Mouse (Mus musculus): ENCODE measurements at regions not wholly inside any gene's neighbourhood (a gene's known extent, or its start where the extent isn't known, plus 50 kb on each side); places are given as distances from the start of the nearest gene placed in this dataset.

GRCm38 (mm10) chr14:76188105-76188645, 77.5 kb downstream of the Nufip1 start:
- H3K36me3 ChIP-seq (ENCODE audit: control insufficient read depth, insufficient read depth, low read length): no peaks in the 10 kb centered on the region
- no peak for DNase-seq (ENCODE audit: extremely low read depth, low read depth, low spot score)
- no peak overlapping the region for H3K9ac ChIP-seq (ENCODE audit: low read depth, low read length)
- no peak overlapping the region for H3K4me3 ChIP-seq (ENCODE audit: insufficient read depth, low read depth, low read length)
- TF ChIP-seq POLR2A (IDR thresholded peaks at IDR 0.05; ENCODE audit: extremely low read depth, insufficient read depth, low read length) (no peak), CTCF (IDR thresholded peaks at IDR 0.05; ENCODE audit: low read depth, low read length) (no peak)
- no peaks in the 10 kb centered on the region for H3K4me1 ChIP-seq (ENCODE audit: control insufficient read depth, insufficient read depth, low read length)
- whole genome bisulfite sequencing: 85% methylated on average over 6 of the region's 6 CpGs
- no peak overlapping the region for H3K27ac ChIP-seq (replicated peaks; ENCODE audit: insufficient read depth, low read depth, low read length)
- no peaks in the 10 kb centered on the region for H3K79me2 ChIP-seq (ENCODE audit: control insufficient read depth, insufficient read depth, low read length)
- no peaks in the 10 kb centered on the region for H3K27me3 ChIP-seq (ENCODE audit: control insufficient read depth, insufficient read depth, low read length)

- no peaks in the 10 kb centered on the region for H3K27me3 ChIP-seq (ENCODE audit: control insufficient read depth, insufficient read depth, low read length)
- no peak overlapping the region for H3K27ac ChIP-seq (replicated peaks; ENCODE audit: insufficient read depth, low read depth, low read length)
- H3K79me2 ChIP-seq (ENCODE audit: control insufficient read depth, insufficient read depth, low read length): no peaks in the 10 kb centered on the region
- TF ChIP-seq CTCF (IDR thresholded peaks at IDR 0.05; ENCODE audit: low read depth, low read length) (no peak), POLR2A (IDR thresholded peaks at IDR 0.05; ENCODE audit: extremely low read depth, insufficient read depth, low read length) (no peak)
- no peaks in the 10 kb centered on the region for H3K4me1 ChIP-seq (ENCODE audit: control insufficient read depth, insufficient read depth, low read length)
- WGBS: 77% methylated on average over 10 of the region's 10 CpGs
- no peak overlapping the region for H3K9ac ChIP-seq (ENCODE audit: low read depth, low read length)
- H3K4me3 ChIP-seq (ENCODE audit: insufficient read depth, low read depth, low read length): no peak overlapping the region
- H3K36me3 ChIP-seq (ENCODE audit: control insufficient read depth, insufficient read depth, low read length): no peaks in the 10 kb centered on the region
- DNase-seq (ENCODE audit: extremely low read depth, low read depth, low spot score): peak; percentile 18
Measured at GRCm38 (mm10) chr14:76195324-76195723, 84.6 kb downstream of the Nufip1 start.

- no peak overlapping the region for H3K4me3 ChIP-seq (ENCODE audit: insufficient read depth, low read depth, low read length)
- H3K79me2 ChIP-seq (ENCODE audit: control insufficient read depth, insufficient read depth, low read length): no peaks in the 10 kb centered on the region
- WGBS: 61% methylated on average over 2 of the region's 2 CpGs
- no peak overlapping the region for H3K27ac ChIP-seq (replicated peaks; ENCODE audit: insufficient read depth, low read depth, low read length)
- H3K9ac ChIP-seq (ENCODE audit: low read depth, low read length): no peak overlapping the region
- H3K27me3 ChIP-seq (ENCODE audit: control insufficient read depth, insufficient read depth, low read length): no peaks in the 10 kb centered on the region
- no peaks in the 10 kb centered on the region for H3K4me1 ChIP-seq (ENCODE audit: control insufficient read depth, insufficient read depth, low read length)
- TF ChIP-seq POLR2A (IDR thresholded peaks at IDR 0.05; ENCODE audit: extremely low read depth, insufficient read depth, low read length) (no peak), CTCF (IDR thresholded peaks at IDR 0.05; ENCODE audit: low read depth, low read length) (no peak)
- H3K36me3 ChIP-seq (ENCODE audit: control insufficient read depth, insufficient read depth, low read length): no peaks in the 10 kb centered on the region
- no peak for DNase-seq (ENCODE audit: extremely low read depth, low read depth, low spot score)
Measured at GRCm38 (mm10) chr14:76197357-76197756, 86.7 kb downstream of the Nufip1 start.

DNA sequence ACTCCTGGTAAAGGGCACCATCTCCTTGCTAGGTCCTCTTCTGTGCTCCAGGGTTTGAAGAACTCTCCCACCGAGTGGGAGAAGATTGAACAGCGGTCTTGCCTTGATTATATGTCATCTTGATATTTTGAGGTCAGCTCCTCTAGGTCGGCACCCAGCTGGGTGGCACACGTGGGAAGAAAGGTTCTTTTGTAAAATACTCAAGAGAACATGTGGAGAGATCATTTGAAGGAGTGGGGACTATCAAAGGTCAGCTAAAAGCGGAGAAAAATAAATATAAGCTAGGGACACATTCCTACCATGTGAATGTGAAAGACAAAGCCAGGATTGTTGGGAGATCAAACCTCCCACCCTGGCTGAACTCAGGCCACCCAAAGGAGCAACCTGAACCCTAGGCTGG, 87.7 kb downstream of the Nufip1 start:
- 72% methylated on average over 5 of the region's 5 CpGs for WGBS
- no peak for TF ChIP-seq CTCF (IDR thresholded peaks at IDR 0.05; ENCODE audit: low read depth, low read length)
- no peak for TF ChIP-seq POLR2A (IDR thresholded peaks at IDR 0.05; ENCODE audit: extremely low read depth, insufficient read depth, low read length)
- H3K4me3 ChIP-seq (ENCODE audit: insufficient read depth, low read depth, low read length): no peak overlapping the region
- H3K27me3 ChIP-seq (ENCODE audit: control insufficient read depth, insufficient read depth, low read length): no peaks in the 10 kb centered on the region
- no peak overlapping the region for H3K27ac ChIP-seq (replicated peaks; ENCODE audit: insufficient read depth, low read depth, low read length)
- H3K36me3 ChIP-seq (ENCODE audit: control insufficient read depth, insufficient read depth, low read length): no peaks in the 10 kb centered on the region
- no peak for DNase-seq (ENCODE audit: extremely low read depth, low read depth, low spot score)
- no peak overlapping the region for H3K9ac ChIP-seq (ENCODE audit: low read depth, low read length)
- no peaks in the 10 kb centered on the region for H3K4me1 ChIP-seq (ENCODE audit: control insufficient read depth, insufficient read depth, low read length)
- no peaks in the 10 kb centered on the region for H3K79me2 ChIP-seq (ENCODE audit: control insufficient read depth, insufficient read depth, low read length)

GRCm38 (mm10) chr14:76202595-76202994, 91.9 kb downstream of the Nufip1 start:
- Histone ChIP-seq H3K27ac (replicated peaks; ENCODE audit: insufficient read depth, low read depth, low read length) (no peak overlapping the region), H3K79me2 (ENCODE audit: control insufficient read depth, insufficient read depth, low read length) (no peaks in the 10 kb centered on the region), H3K4me3 (ENCODE audit: insufficient read depth, low read depth, low read length) (no peak overlapping the region), H3K36me3 (ENCODE audit: control insufficient read depth, insufficient read depth, low read length) (no peaks in the 10 kb centered on the region), H3K9ac (ENCODE audit: low read depth, low read length) (no peak overlapping the region), H3K27me3 (ENCODE audit: control insufficient read depth, insufficient read depth, low read length) (no peaks in the 10 kb centered on the region), H3K4me1 (ENCODE audit: control insufficient read depth, insufficient read depth, low read length) (no peaks in the 10 kb centered on the region)
- no peak for TF ChIP-seq POLR2A (IDR thresholded peaks at IDR 0.05; ENCODE audit: extremely low read depth, insufficient read depth, low read length)
- TF ChIP-seq CTCF (IDR thresholded peaks at IDR 0.05; ENCODE audit: low read depth, low read length): no peak
- no peak for DNase-seq (ENCODE audit: extremely low read depth, low read depth, low spot score)
- WGBS: 87% methylated on average over 4 of the region's 4 CpGs

- Histone ChIP-seq H3K9ac (ENCODE audit: low read depth, low read length) (no peak overlapping the region), H3K79me2 (ENCODE audit: control insufficient read depth, insufficient read depth, low read length) (no peaks in the 10 kb centered on the region), H3K36me3 (ENCODE audit: control insufficient read depth, insufficient read depth, low read length) (no peaks in the 10 kb centered on the region), H3K4me1 (ENCODE audit: control insufficient read depth, insufficient read depth, low read length) (no peaks in the 10 kb centered on the region), H3K4me3 (ENCODE audit: insufficient read depth, low read depth, low read length) (no peak overlapping the region), H3K27me3 (ENCODE audit: control insufficient read depth, insufficient read depth, low read length) (no peaks in the 10 kb centered on the region), H3K27ac (replicated peaks; ENCODE audit: insufficient read depth, low read depth, low read length) (no peak overlapping the region)
- TF ChIP-seq POLR2A (IDR thresholded peaks at IDR 0.05; ENCODE audit: extremely low read depth, insufficient read depth, low read length) (no peak), CTCF (IDR thresholded peaks at IDR 0.05; ENCODE audit: low read depth, low read length) (no peak)
- no peak for DNase-seq (ENCODE audit: extremely low read depth, low read depth, low spot score)
- 61% methylated on average over 1 of the region's 1 CpGs for WGBS
Measured at GRCm38 (mm10) chr14:76203135-76203534, 92.4 kb downstream of the Nufip1 start.

Measured in liver, adult 2 months (tissue).